Mouse (Mus musculus) stomach, embryonic 16.5 days (tissue): ENCODE measurements around the gene A930033H14Rik. TPM values are rescaled to one million over a fixed set of nuclear protein-coding genes. Genes with fewer than 3 reads are reported as not detected.

Experiments
- ATAC-seq: fragments of 200-750 bp; cut with Nextera tagmentation; 2 replicates; pipeline ENCODE4 v1.8.0; 2017; ENCODE audit warnings: moderate number of reproducible peaks, moderate TSS enrichment; ENCODE audit not compliant: insufficient read depth, low FRiP score
- H3K27ac ChIP-seq: fragments of 300-500 bp; sonication (generic); 2 replicates; pipeline ENCODE4 v1.5.1; 2014; ENCODE audit warnings: low read length
- H3K27me3 ChIP-seq: fragments of 300-500 bp; sonication (generic); 2 replicates; pipeline ENCODE4 v1.6.1; 2014; ENCODE audit warnings: low read length, control low read depth, mixed read lengths; ENCODE audit not compliant: control insufficient read depth, insufficient read depth
- H3K36me3 ChIP-seq: fragments of 300-500 bp; sonication (generic); 2 replicates; pipeline ENCODE4 v1.6.1; 2014; ENCODE audit warnings: low read length; ENCODE audit not compliant: control insufficient read depth, insufficient read depth
- H3K4me1 ChIP-seq: fragments of 300-500 bp; sonication (generic); 2 replicates; pipeline ENCODE4 v1.6.1; 2014; ENCODE audit warnings: low read length, control low read depth, mixed read lengths; ENCODE audit not compliant: control insufficient read depth, insufficient read depth
- H3K4me2 ChIP-seq: fragments of 300-500 bp; sonication (generic); 2 replicates; pipeline ENCODE4 v1.6.1; 2014; ENCODE audit warnings: low read depth, low read length, mixed read lengths
- H3K4me3 ChIP-seq: fragments of 300-500 bp; sonication (generic); replicated peaks from 2 replicates; pipeline ENCODE4 v1.5.1; 2014; ENCODE audit warnings: mild to moderate bottlenecking, low read length
- H3K9ac ChIP-seq: fragments of 300-500 bp; sonication (generic); 2 replicates; pipeline ENCODE4 v1.6.1; 2014; ENCODE audit warnings: low read length
- H3K9me3 ChIP-seq: fragments of 300-500 bp; sonication (generic); replicated peaks from 2 replicates; pipeline ENCODE4 v1.6.1; 2016; ENCODE audit warnings: low read length, control low read depth; ENCODE audit not compliant: control insufficient read depth
- whole genome bisulfite sequencing: fragments of 180-500 bp; shearing (Covaris S2); extraction: QIAGEN DNeasy Blood & Tissue Kit; methylation state at CpG from one replicate; pipeline ENCODE4 v1.1.7; 2014; 5-methylcytosine and 5-hydroxymethylcytosine counted together
- polyA plus RNA-seq: library from polyadenylated mRNA; unstranded; fragments of >200 nt; fragmentation: Nextera tagmentation; extraction: Ambion mirVana; gene quantifications from 2 replicates; pipeline ENCODE4 v1.2.1, GENCODE M21; 2015

Gene A930033H14Rik
- polyA plus RNA-seq, 1 experiment from 2014 or later: 2.0 TPM

GRCm38 (mm10) chr10:69190434-69191160 is 22.3 kb downstream of the A930033H14Rik start:
- Histone ChIP-seq H3K4me3 (no peak overlapping the region), H3K9ac (no peak overlapping the region), H3K27me3 (no peaks in the 10 kb centered on the region), H3K4me1 (peaks cover 6% of the 10 kb centered on the region; the same call in 1 of the 2 replicates), H3K36me3 (no peaks in the 10 kb centered on the region), H3K4me2 (no peak overlapping the region), H3K27ac (no peak overlapping the region), H3K9me3 (no peaks in the 10 kb centered on the region)
- ATAC-seq: no peak
- 55% methylated on average over 10 of the region's 10 CpGs for WGBS

DNA sequence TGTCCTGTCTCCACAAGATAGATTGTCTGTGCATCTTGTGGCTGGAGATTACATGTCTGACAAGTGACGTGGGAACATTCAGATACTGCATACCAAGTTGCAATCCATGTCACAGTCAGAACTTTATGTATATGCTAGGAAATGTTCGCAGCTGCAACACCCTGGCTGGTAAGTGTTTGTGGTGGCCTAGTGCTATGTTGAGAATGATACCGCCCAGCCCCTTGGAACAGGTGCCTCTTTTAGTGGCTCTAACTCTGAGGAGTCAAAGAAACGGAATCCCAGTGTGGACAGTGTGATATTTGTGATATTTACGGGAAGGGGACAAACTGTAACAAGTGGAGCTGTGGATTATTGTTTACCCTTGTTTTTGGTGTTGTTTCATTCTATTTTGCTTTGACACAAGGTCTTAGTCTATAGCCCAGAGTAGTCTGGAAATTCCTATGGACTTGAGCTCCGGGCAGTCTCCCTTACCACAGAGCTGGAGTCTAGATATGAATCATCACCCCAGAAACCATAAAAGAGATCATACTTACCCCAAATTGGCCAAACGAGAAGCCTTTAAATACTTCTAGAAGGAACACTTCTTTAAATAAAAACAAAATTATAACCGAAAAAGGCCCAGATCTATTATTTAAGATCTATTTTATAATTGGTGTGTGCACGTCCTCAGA is 25.0 kb downstream of the A930033H14Rik start:
- Histone ChIP-seq H3K4me3 (no peak overlapping the region), H3K9ac (no peak overlapping the region), H3K4me1 (peaks cover 14% of the 10 kb centered on the region), H3K27ac (no peak overlapping the region), H3K36me3 (no peaks in the 10 kb centered on the region), H3K9me3 (0 out of 2 replicates have a peak, but pooled peaks cover 4% of the 10 kb centered on the region), H3K4me2 (no peak overlapping the region), H3K27me3 (no peaks in the 10 kb centered on the region)
- no peak for ATAC-seq
- WGBS: 83% methylated on average over 9 of the region's 9 CpGs

DNA sequence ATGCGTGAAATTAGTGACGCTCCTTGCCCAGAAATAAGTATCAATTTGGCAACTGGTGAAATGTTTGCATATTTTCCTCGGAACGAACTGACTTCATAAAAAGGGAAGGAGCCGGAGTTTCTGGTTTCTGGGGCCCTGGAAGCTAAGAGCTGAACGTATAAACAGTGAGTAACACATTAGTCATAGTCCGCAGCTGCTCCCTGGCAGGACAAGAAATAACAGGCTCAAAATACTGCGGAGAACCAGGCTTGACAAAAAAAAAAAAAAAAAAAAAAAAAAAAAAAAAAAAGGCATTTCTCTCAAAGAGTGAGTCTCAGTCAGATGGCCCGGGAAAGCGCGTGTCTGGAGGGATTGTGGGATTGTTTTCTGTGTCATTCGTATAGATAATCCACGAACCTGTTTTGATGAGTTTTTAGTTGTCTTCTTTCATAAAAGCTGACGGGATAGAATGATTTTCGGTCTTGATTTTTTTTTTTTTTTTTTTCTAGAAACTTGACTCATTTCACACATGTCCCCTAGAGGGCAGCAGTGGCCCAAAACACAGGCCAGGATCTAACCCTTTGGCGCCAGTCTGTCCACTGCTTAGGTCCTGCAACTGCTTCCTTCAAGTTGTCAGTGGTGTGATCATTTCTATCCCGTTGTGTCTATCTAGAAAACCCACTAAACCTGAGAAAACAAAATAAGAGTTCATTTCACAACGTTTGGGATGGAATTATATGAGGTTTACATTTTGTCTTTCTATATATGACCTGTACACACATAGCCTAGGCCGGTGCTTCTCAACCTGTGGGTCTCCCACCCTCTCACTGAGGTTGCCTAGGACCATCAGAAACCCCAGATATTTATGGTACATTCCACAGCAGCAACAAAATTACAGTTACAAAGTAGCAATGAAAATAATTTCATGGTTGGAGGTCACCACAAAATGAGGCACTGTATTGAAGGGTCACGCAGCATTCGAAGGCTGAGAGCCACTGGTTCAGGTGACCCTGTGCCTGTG is 26.7 kb downstream of the A930033H14Rik start:
- H3K4me1 ChIP-seq: peaks cover 14% of the 10 kb centered on the region
- H3K36me3 ChIP-seq: no peaks in the 10 kb centered on the region
- H3K27me3 ChIP-seq: no peaks in the 10 kb centered on the region
- peak; percentile 90 for ATAC-seq
- H3K9me3 ChIP-seq: 0 out of 2 replicates have a peak, but pooled peaks cover 4% of the 10 kb centered on the region
- H3K4me2 ChIP-seq: peak overlapping the region; percentile 56
- H3K4me3 ChIP-seq: peak overlapping the region; percentile 43
- H3K27ac ChIP-seq: peak overlapping the region; percentile 99
- peak overlapping the region; percentile 56; the same call in 1 of the 2 replicates for H3K9ac ChIP-seq
- WGBS: 13% methylated on average over 21 of the region's 21 CpGs

GRCm38 (mm10) chr10:69185431-69185830 is 27.5 kb downstream of the A930033H14Rik start:
- H3K4me1 ChIP-seq: peaks cover 16% of the 10 kb centered on the region
- 0 out of 2 replicates have a peak, but pooled peaks cover 4% of the 10 kb centered on the region for H3K9me3 ChIP-seq
- H3K27me3 ChIP-seq: no peaks in the 10 kb centered on the region
- WGBS: 37% methylated on average over 4 of the region's 4 CpGs
- peak overlapping the region; percentile 56 for H3K4me2 ChIP-seq
- ATAC-seq: peak; percentile 39; the same call in 1 of the 2 replicates
- H3K9ac ChIP-seq: peak overlapping the region; percentile 60; the same call in 1 of the 2 replicates
- no peaks in the 10 kb centered on the region for H3K36me3 ChIP-seq
- no peak overlapping the region; the same call in 1 of the 2 replicates for H3K4me3 ChIP-seq
- peak overlapping the region; percentile 99 for H3K27ac ChIP-seq

- H3K27me3 ChIP-seq: no peaks in the 10 kb centered on the region
- no peak for ATAC-seq
- H3K9me3 ChIP-seq: 0 out of 2 replicates have a peak, but pooled peaks cover 4% of the 10 kb centered on the region
- H3K36me3 ChIP-seq: no peaks in the 10 kb centered on the region
- H3K27ac ChIP-seq: peak overlapping the region; percentile 99
- H3K4me3 ChIP-seq: no peak overlapping the region
- H3K4me1 ChIP-seq: peaks cover 19% of the 10 kb centered on the region
- WGBS: 92% methylated on average over 4 of the region's 4 CpGs
- H3K4me2 ChIP-seq: peak overlapping the region; percentile 56
- no peak overlapping the region for H3K9ac ChIP-seq
Observed at GRCm38 (mm10) chr10:69184903-69185302, 28.0 kb downstream of the A930033H14Rik start.

DNA sequence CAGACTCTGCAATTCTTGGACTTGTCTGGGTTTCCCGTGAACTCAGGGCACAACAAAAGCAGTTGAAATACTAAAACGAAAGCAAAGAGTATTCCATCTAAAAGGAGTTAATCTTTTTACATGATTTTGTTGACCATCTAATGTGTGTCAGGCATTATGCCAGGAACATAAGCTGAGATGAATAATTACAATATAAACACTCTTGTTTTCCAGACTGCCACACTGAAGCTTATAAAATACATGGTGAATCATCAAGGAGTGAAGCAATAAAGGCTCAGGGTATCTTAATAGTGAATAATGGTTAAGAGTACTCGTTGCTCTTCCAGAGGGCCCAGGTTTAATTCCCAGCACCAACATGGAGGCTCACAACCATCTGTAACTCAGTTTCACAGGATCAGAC is 31.9 kb downstream of the A930033H14Rik start:
- WGBS: 30% methylated on average over 3 of the region's 3 CpGs
- no peak for ATAC-seq

DNA sequence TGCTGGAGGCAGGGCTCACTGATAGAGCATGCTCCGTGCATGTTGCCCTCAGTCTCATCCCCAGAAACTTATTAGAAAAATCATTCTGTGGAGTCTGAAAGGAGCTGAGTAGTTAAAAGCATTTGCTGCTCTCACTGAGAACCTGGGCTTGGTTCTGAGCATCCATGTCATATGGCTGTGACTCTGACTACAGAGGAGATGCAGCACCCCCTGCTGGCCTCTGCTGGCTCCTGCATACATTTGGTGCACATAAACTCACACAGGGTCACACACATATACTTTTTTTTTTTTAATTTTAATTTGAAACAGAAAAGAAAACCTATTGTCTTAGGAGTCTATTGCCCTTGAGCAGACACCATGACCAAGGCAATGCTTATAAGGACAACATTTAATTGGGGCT is 33.6 kb downstream of the A930033H14Rik start:
- WGBS: 93% methylated on average over 1 of the region's 1 CpGs
- Histone ChIP-seq H3K9ac (no peak overlapping the region), H3K4me1 (peaks cover 4% of the 10 kb centered on the region), H3K9me3 (no peaks in the 10 kb centered on the region; the same call in 1 of the 2 replicates), H3K27ac (no peak overlapping the region), H3K4me2 (no peak overlapping the region), H3K36me3 (no peaks in the 10 kb centered on the region), H3K4me3 (no peak overlapping the region), H3K27me3 (no peaks in the 10 kb centered on the region)
- no peak for ATAC-seq

More for the DNA sequence above, 31.9 kb downstream of the A930033H14Rik start:
- Histone ChIP-seq H3K4me3 (no peak overlapping the region), H3K27me3 (no peaks in the 10 kb centered on the region), H3K27ac (peak overlapping the region; percentile 58), H3K9me3 (peaks cover 4% of the 10 kb centered on the region; the same call in 1 of the 2 replicates), H3K9ac (no peak overlapping the region), H3K4me1 (peaks cover 13% of the 10 kb centered on the region), H3K36me3 (no peaks in the 10 kb centered on the region), H3K4me2 (no peak overlapping the region)

- no peaks in the 10 kb centered on the region; the same call in 1 of the 2 replicates for H3K9me3 ChIP-seq
- H3K9ac ChIP-seq: no peak overlapping the region
- no peak for ATAC-seq
- peaks cover 4% of the 10 kb centered on the region for H3K4me1 ChIP-seq
- no peaks in the 10 kb centered on the region for H3K27me3 ChIP-seq
- no peak overlapping the region for H3K27ac ChIP-seq
- H3K4me3 ChIP-seq: no peak overlapping the region
- H3K36me3 ChIP-seq: no peaks in the 10 kb centered on the region
- 78% methylated on average over 3 of the region's 3 CpGs for WGBS
- H3K4me2 ChIP-seq: no peak overlapping the region
Observed at GRCm38 (mm10) chr10:69176116-69176515, 36.8 kb downstream of the A930033H14Rik start.
